Mouse (Mus musculus) cerebellum, postnatal 36 days (tissue): ENCODE results near the gene Cygb.

Experiments used
- DNase-seq, 2 experiments: peaks; one replicate each; pipeline ENCODE4 v3.0.0; 2021 to 2022; ENCODE audit warnings: mixed read lengths in 2 of 2

Cygb gene

GRCm38 (mm10) chr11:116632962-116633361 is 21.2 kb downstream of the Cygb start:
- no peak for DNase-seq

- DNase-seq, result no peak
These were observed 23.7 kb downstream of the Cygb start for GRCm38 (mm10) chr11:116630171-116630965.

- DNase-seq, result no peak
These were observed 24.6 kb downstream of the Cygb start for GRCm38 (mm10) chr11:116629472-116629871.

- peak; percentile 84 to 98 for DNase-seq
These were observed 25.4 kb downstream of the Cygb start for GRCm38 (mm10) chr11:116628712-116629111.

GRCm38 (mm10) chr11:116627072-116628020 is 26.8 kb downstream of the Cygb start:
- peak; percentile 49 to 51 for DNase-seq

GRCm38 (mm10) chr11:116626299-116627071 is 27.6 kb downstream of the Cygb start, which contains the start of gene Rhbdf2:
Rhbdf2 (minus strand) TSS chr11:116627019.
- DNase-seq, result no peak

- DNase-seq, result peak; percentile 58 to 69
These were observed 28.8 kb downstream of the Cygb start for GRCm38 (mm10) chr11:116625081-116626000.

- DNase-seq, result peak in 1 of 2 experiments; percentile 50
These were observed 29.8 kb downstream of the Cygb start for GRCm38 (mm10) chr11:116624131-116624832.

GRCm38 (mm10) chr11:116623281-116624124 is 30.6 kb downstream of the Cygb start:
- no peak for DNase-seq

- peak; percentile 79 to 84 for DNase-seq
These were observed 32.8 kb downstream of the Cygb start for GRCm38 (mm10) chr11:116621258-116621704.

- DNase-seq, result no peak
These were observed 33.4 kb downstream of the Cygb start for GRCm38 (mm10) chr11:116620559-116621253.

GRCm38 (mm10) chr11:116620073-116620472 is 34.0 kb downstream of the Cygb start:
- DNase-seq, result no peak

GRCm38 (mm10) chr11:116619561-116619960 is 34.6 kb downstream of the Cygb start:
- peak in 1 of 2 experiments; percentile 42 for DNase-seq

- peak; percentile 71 to 73 for DNase-seq
These were observed 35.0 kb downstream of the Cygb start for GRCm38 (mm10) chr11:116619156-116619555.

GRCm38 (mm10) chr11:116618666-116619065 is 35.4 kb downstream of the Cygb start:
- DNase-seq, result no peak

GRCm38 (mm10) chr11:116617641-116618040 is 36.5 kb downstream of the Cygb start:
- no peak for DNase-seq

GRCm38 (mm10) chr11:116616438-116617118 is 37.5 kb downstream of the Cygb start:
- DNase-seq, result no peak

GRCm38 (mm10) chr11:116615735-116616437 is 38.2 kb downstream of the Cygb start:
- peak; percentile 43 to 50 for DNase-seq
